Mouse (Mus musculus): ENCODE data around the gene Irx6.
A peak's percentile ranks its signal among the peaks of the same experiment; 100 is the strongest.

Gene Irx6

GRCm38 (mm10) chr8:92723320-92723719, 49.2 kb downstream of the Irx6 start:
- DNase-seq: peak; percentile 47

GRCm38 (mm10) chr8:92723947-92724346, 49.9 kb downstream of the Irx6 start:
- peak; percentile 27 for DNase-seq

- no peak for DNase-seq
Observed at GRCm38 (mm10) chr8:92724359-92724758, 50.3 kb downstream of the Irx6 start.

All from embryo, embryonic 11 days (tissue).